Mouse (Mus musculus) cerebellum, adult 9-10 months (tissue): ENCODE measurements around the gene Maml3.

ENCODE experiments used
- DNase-seq: peaks from one replicate; pipeline ENCODE4 v3.0.0; 2022

Gene Maml3

GRCm38 (mm10) chr3:51816517-51817285 is 288.2 kb downstream of the Maml3 start:
- no peak for DNase-seq

GRCm38 (mm10) chr3:51814073-51814472 is 290.8 kb downstream of the Maml3 start:
- no peak for DNase-seq

- no peak for DNase-seq
Observed at GRCm38 (mm10) chr3:51813186-51813585, 291.7 kb downstream of the Maml3 start.

- DNase-seq: no peak
Observed at GRCm38 (mm10) chr3:51810731-51811130, 294.1 kb downstream of the Maml3 start.

GRCm38 (mm10) chr3:51809822-51810221 is 295.1 kb downstream of the Maml3 start:
- DNase-seq: no peak

GRCm38 (mm10) chr3:51807981-51808870 is 296.6 kb downstream of the Maml3 start:
- peak; percentile 73 for DNase-seq

- DNase-seq: no peak
Observed at GRCm38 (mm10) chr3:51805488-51806318, 299.2 kb downstream of the Maml3 start.

- no peak for DNase-seq
Observed at GRCm38 (mm10) chr3:51803903-51804302, 301.0 kb downstream of the Maml3 start.

GRCm38 (mm10) chr3:51799650-51800049 is 305.2 kb downstream of the Maml3 start:
- no peak for DNase-seq

GRCm38 (mm10) chr3:51796838-51797237 is 308.0 kb downstream of the Maml3 start:
- peak; percentile 63 for DNase-seq

GRCm38 (mm10) chr3:51796219-51796828 is 308.6 kb downstream of the Maml3 start:
- peak; percentile 90 for DNase-seq

GRCm38 (mm10) chr3:51791542-51791941 is 313.3 kb downstream of the Maml3 start:
- no peak for DNase-seq

- DNase-seq: no peak
Observed at GRCm38 (mm10) chr3:51789389-51789904, 315.4 kb downstream of the Maml3 start.

GRCm38 (mm10) chr3:51788591-51789339 is 316.1 kb downstream of the Maml3 start:
- DNase-seq: no peak

- no peak for DNase-seq
Observed at GRCm38 (mm10) chr3:51787945-51788344, 316.9 kb downstream of the Maml3 start.

GRCm38 (mm10) chr3:51785796-51786195 is 319.1 kb downstream of the Maml3 start:
- DNase-seq: no peak

- DNase-seq: no peak
Observed at GRCm38 (mm10) chr3:51782191-51782590, 322.7 kb downstream of the Maml3 start.

GRCm38 (mm10) chr3:51778738-51779592 is 325.9 kb downstream of the Maml3 start:
- DNase-seq: peak; percentile 69

- DNase-seq: no peak
Observed at GRCm38 (mm10) chr3:51778179-51778578, 326.7 kb downstream of the Maml3 start.

- DNase-seq: no peak
Observed at GRCm38 (mm10) chr3:51776018-51776611, 328.8 kb downstream of the Maml3 start.
